Mouse (Mus musculus): Measurements from ENCODE around the gene Nrip3. TPM values are rescaled to one million over a fixed set of nuclear protein-coding genes. Genes with fewer than 3 reads are reported as not detected.

Nrip3 gene
- polyA plus RNA-seq, 1 experiment from 2014 or later: 12.8 TPM

- Histone ChIP-seq H3K27me3 (ENCODE audit: control insufficient read depth, insufficient read depth, low read depth, low read length) (no peaks in the 10 kb centered on the region), H3K4me2 (ENCODE audit: low read length) (no peak overlapping the region), H3K4me3 (ENCODE audit: low read depth, low read length) (no peak overlapping the region), H3K27ac (ENCODE audit: low read length) (no peak overlapping the region), H3K9me3 (replicated peaks; ENCODE audit: control insufficient read depth, low read length, poor library complexity, severe bottlenecking) (no peaks in the 10 kb centered on the region), H3K9ac (ENCODE audit: low read depth, low read length) (no peak overlapping the region), H3K36me3 (ENCODE audit: control insufficient read depth, insufficient read depth, low read length) (no peaks in the 10 kb centered on the region), H3K4me1 (ENCODE audit: control insufficient read depth, insufficient read depth, low read length) (no peaks in the 10 kb centered on the region)
- no peak for ATAC-seq
- WGBS: 70% methylated on average over 6 of the region's 6 CpGs
Measured at GRCm38 (mm10) chr7:109804843-109805242, 23.0 kb upstream of the Nrip3 start.

- H3K4me1 ChIP-seq (ENCODE audit: control insufficient read depth, insufficient read depth, low read length): no peaks in the 10 kb centered on the region
- no peak overlapping the region for H3K4me3 ChIP-seq (ENCODE audit: low read depth, low read length)
- H3K27ac ChIP-seq (ENCODE audit: low read length): no peak overlapping the region
- WGBS: 95% methylated on average over 6 of the region's 6 CpGs
- no peaks in the 10 kb centered on the region for H3K36me3 ChIP-seq (ENCODE audit: control insufficient read depth, insufficient read depth, low read length)
- H3K9me3 ChIP-seq (replicated peaks; ENCODE audit: control insufficient read depth, low read length, poor library complexity, severe bottlenecking): no peaks in the 10 kb centered on the region
- H3K9ac ChIP-seq (ENCODE audit: low read depth, low read length): no peak overlapping the region
- no peak for ATAC-seq
- no peak overlapping the region for H3K4me2 ChIP-seq (ENCODE audit: low read length)
- no peaks in the 10 kb centered on the region for H3K27me3 ChIP-seq (ENCODE audit: control insufficient read depth, insufficient read depth, low read depth, low read length)
Measured at GRCm38 (mm10) chr7:109804355-109804754, 22.5 kb upstream of the Nrip3 start.

DNA sequence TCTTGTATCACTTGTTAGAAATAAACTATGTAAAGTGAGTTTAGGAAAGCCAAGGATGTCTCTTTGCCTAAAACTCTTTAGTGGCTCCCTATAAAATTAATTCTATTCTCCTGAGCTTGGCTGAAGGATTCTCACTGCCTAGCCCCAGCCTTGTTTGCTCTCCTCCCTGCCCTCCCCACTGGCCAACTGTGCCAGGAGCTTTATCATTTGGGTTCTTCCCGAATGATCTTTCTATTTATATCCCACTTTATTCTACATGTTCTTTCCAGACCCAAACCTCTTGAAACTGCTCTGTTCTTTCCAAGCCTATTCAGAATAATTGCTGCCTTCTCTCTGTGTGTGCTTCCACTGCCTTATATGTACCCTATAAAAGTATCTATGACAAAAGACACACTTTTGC, 21.7 kb upstream of the Nrip3 start:
- no peak overlapping the region for H3K27ac ChIP-seq (ENCODE audit: low read length)
- H3K4me2 ChIP-seq (ENCODE audit: low read length): no peak overlapping the region
- ATAC-seq: no peak
- H3K4me3 ChIP-seq (ENCODE audit: low read depth, low read length): no peak overlapping the region
- H3K9me3 ChIP-seq (replicated peaks; ENCODE audit: control insufficient read depth, low read length, poor library complexity, severe bottlenecking): no peaks in the 10 kb centered on the region
- no peak overlapping the region for H3K9ac ChIP-seq (ENCODE audit: low read depth, low read length)
- H3K4me1 ChIP-seq (ENCODE audit: control insufficient read depth, insufficient read depth, low read length): no peaks in the 10 kb centered on the region
- 76% methylated on average over 1 of the region's 1 CpGs for WGBS
- H3K36me3 ChIP-seq (ENCODE audit: control insufficient read depth, insufficient read depth, low read length): no peaks in the 10 kb centered on the region
- H3K27me3 ChIP-seq (ENCODE audit: control insufficient read depth, insufficient read depth, low read depth, low read length): no peaks in the 10 kb centered on the region

DNA sequence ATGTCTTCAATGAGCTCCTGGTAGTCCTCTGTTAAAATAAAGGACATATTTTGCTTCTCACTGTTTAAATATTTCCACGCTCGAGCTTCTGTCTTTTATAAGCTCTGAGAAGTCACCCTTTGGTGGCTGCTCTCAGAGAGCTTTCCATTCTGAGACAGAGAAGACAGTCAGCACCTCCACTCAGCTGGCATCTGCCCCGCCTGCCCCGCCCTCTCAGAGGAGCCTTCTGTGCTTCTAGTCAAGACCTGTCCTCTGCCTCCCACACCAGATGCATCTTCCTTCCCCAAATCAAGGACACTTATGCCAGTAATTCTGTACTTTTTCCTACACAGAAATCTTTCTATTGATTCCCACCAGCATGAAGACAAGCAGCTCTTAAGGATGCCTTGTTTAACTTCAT, 18.8 kb upstream of the Nrip3 start:
- ATAC-seq: no peak
- Histone ChIP-seq H3K4me2 (ENCODE audit: low read length) (no peak overlapping the region), H3K9me3 (replicated peaks; ENCODE audit: control insufficient read depth, low read length, poor library complexity, severe bottlenecking) (no peaks in the 10 kb centered on the region), H3K4me3 (ENCODE audit: low read depth, low read length) (no peak overlapping the region), H3K27me3 (ENCODE audit: control insufficient read depth, insufficient read depth, low read depth, low read length) (no peaks in the 10 kb centered on the region), H3K36me3 (ENCODE audit: control insufficient read depth, insufficient read depth, low read length) (no peaks in the 10 kb centered on the region), H3K27ac (ENCODE audit: low read length) (no peak overlapping the region), H3K9ac (ENCODE audit: low read depth, low read length) (no peak overlapping the region), H3K4me1 (ENCODE audit: control insufficient read depth, insufficient read depth, low read length) (no peaks in the 10 kb centered on the region)
- 91% methylated on average over 4 of the region's 4 CpGs for whole genome bisulfite sequencing

GRCm38 (mm10) chr7:109799168-109799567, 17.3 kb upstream of the Nrip3 start:
- H3K9ac ChIP-seq (ENCODE audit: low read depth, low read length): no peak overlapping the region
- H3K4me1 ChIP-seq (ENCODE audit: control insufficient read depth, insufficient read depth, low read length): no peaks in the 10 kb centered on the region
- 72% methylated on average over 11 of the region's 11 CpGs for WGBS
- H3K9me3 ChIP-seq (replicated peaks; ENCODE audit: control insufficient read depth, low read length, poor library complexity, severe bottlenecking): no peaks in the 10 kb centered on the region
- H3K27me3 ChIP-seq (ENCODE audit: control insufficient read depth, insufficient read depth, low read depth, low read length): no peaks in the 10 kb centered on the region
- H3K36me3 ChIP-seq (ENCODE audit: control insufficient read depth, insufficient read depth, low read length): no peaks in the 10 kb centered on the region
- no peak overlapping the region for H3K4me2 ChIP-seq (ENCODE audit: low read length)
- H3K4me3 ChIP-seq (ENCODE audit: low read depth, low read length): no peak overlapping the region
- ATAC-seq: no peak
- no peak overlapping the region for H3K27ac ChIP-seq (ENCODE audit: low read length)

DNA sequence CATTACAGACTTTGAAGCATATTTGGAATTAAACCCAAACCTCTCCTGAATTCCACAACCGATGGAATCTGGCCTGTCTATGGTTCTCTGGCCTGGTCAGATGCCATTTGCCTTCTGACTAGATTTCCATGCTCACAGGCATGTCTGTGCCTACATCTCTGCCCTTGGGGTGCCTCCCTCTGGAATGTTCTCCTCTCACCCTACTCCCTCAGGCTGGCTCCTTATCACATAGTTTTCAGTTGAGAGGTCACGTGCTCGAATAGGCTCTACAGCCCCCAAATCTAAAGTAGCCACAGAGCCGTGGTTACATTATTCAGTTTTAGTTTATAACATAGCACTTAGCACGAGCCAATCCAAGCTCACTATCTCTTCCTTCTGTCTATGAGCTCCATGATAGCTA, 13.7 kb upstream of the Nrip3 start:
- no peaks in the 10 kb centered on the region for H3K36me3 ChIP-seq (ENCODE audit: control insufficient read depth, insufficient read depth, low read length)
- H3K4me1 ChIP-seq (ENCODE audit: control insufficient read depth, insufficient read depth, low read length): no peaks in the 10 kb centered on the region
- WGBS: 86% methylated on average over 5 of the region's 5 CpGs
- no peak for ATAC-seq
- H3K9ac ChIP-seq (ENCODE audit: low read depth, low read length): no peak overlapping the region
- H3K27me3 ChIP-seq (ENCODE audit: control insufficient read depth, insufficient read depth, low read depth, low read length): no peaks in the 10 kb centered on the region
- no peak overlapping the region for H3K4me2 ChIP-seq (ENCODE audit: low read length)
- H3K9me3 ChIP-seq (replicated peaks; ENCODE audit: control insufficient read depth, low read length, poor library complexity, severe bottlenecking): no peaks in the 10 kb centered on the region
- no peak overlapping the region for H3K4me3 ChIP-seq (ENCODE audit: low read depth, low read length)
- H3K27ac ChIP-seq (ENCODE audit: low read length): no peak overlapping the region

DNA sequence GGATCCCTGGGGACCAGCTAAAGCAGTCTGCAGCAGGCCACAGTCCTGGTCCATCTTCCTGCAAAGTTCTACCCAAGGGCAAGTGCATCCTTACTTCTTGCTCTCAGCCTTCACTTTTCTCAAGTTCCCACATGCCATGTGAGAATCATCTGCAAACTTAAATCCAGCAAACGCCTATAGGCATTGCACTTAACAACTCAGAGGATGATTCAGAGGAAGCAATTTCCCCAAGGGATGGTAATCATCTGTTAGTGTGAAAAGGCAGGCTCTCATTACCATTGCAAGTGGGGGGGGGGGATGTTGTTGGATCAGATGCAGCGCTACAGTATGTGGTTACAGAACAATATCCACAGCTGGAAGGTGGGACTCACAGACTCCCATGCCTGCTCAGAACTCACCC, 12.7 kb upstream of the Nrip3 start:
- Histone ChIP-seq H3K4me3 (ENCODE audit: low read depth, low read length) (no peak overlapping the region), H3K4me1 (ENCODE audit: control insufficient read depth, insufficient read depth, low read length) (no peaks in the 10 kb centered on the region), H3K4me2 (ENCODE audit: low read length) (no peak overlapping the region), H3K36me3 (ENCODE audit: control insufficient read depth, insufficient read depth, low read length) (no peaks in the 10 kb centered on the region), H3K9me3 (replicated peaks; ENCODE audit: control insufficient read depth, low read length, poor library complexity, severe bottlenecking) (no peaks in the 10 kb centered on the region), H3K27me3 (ENCODE audit: control insufficient read depth, insufficient read depth, low read depth, low read length) (no peaks in the 10 kb centered on the region), H3K27ac (ENCODE audit: low read length) (no peak overlapping the region), H3K9ac (ENCODE audit: low read depth, low read length) (no peak overlapping the region)
- WGBS: 88% methylated on average over 2 of the region's 2 CpGs
- ATAC-seq: no peak

GRCm38 (mm10) chr7:109792759-109793158, 10.9 kb upstream of the Nrip3 start:
- Histone ChIP-seq H3K9ac (ENCODE audit: low read depth, low read length) (no peak overlapping the region), H3K4me3 (ENCODE audit: low read depth, low read length) (no peak overlapping the region), H3K9me3 (replicated peaks; ENCODE audit: control insufficient read depth, low read length, poor library complexity, severe bottlenecking) (no peaks in the 10 kb centered on the region), H3K4me2 (ENCODE audit: low read length) (no peak overlapping the region), H3K4me1 (ENCODE audit: control insufficient read depth, insufficient read depth, low read length) (no peaks in the 10 kb centered on the region), H3K36me3 (ENCODE audit: control insufficient read depth, insufficient read depth, low read length) (no peaks in the 10 kb centered on the region), H3K27ac (ENCODE audit: low read length) (no peak overlapping the region), H3K27me3 (ENCODE audit: control insufficient read depth, insufficient read depth, low read depth, low read length) (no peaks in the 10 kb centered on the region)
- ATAC-seq: no peak
- 78% methylated on average over 2 of the region's 2 CpGs for WGBS

- H3K9ac ChIP-seq (ENCODE audit: low read depth, low read length): no peak overlapping the region
- no peaks in the 10 kb centered on the region for H3K4me1 ChIP-seq (ENCODE audit: control insufficient read depth, insufficient read depth, low read length)
- no peaks in the 10 kb centered on the region for H3K9me3 ChIP-seq (replicated peaks; ENCODE audit: control insufficient read depth, low read length, poor library complexity, severe bottlenecking)
- no peak for ATAC-seq
- no peaks in the 10 kb centered on the region for H3K27me3 ChIP-seq (ENCODE audit: control insufficient read depth, insufficient read depth, low read depth, low read length)
- no peak overlapping the region for H3K27ac ChIP-seq (ENCODE audit: low read length)
- no peak overlapping the region for H3K4me2 ChIP-seq (ENCODE audit: low read length)
- H3K36me3 ChIP-seq (ENCODE audit: control insufficient read depth, insufficient read depth, low read length): no peaks in the 10 kb centered on the region
- H3K4me3 ChIP-seq (ENCODE audit: low read depth, low read length): no peak overlapping the region
- WGBS: 76% methylated on average over 3 of the region's 3 CpGs
Measured at GRCm38 (mm10) chr7:109790818-109791217, 9.0 kb upstream of the Nrip3 start.

GRCm38 (mm10) chr7:109787860-109788259, 6.0 kb upstream of the Nrip3 start:
- H3K9me3 ChIP-seq (replicated peaks; ENCODE audit: control insufficient read depth, low read length, poor library complexity, severe bottlenecking): no peaks in the 10 kb centered on the region
- H3K27ac ChIP-seq (ENCODE audit: low read length): no peak overlapping the region
- 82% methylated on average over 2 of the region's 2 CpGs for WGBS
- no peak overlapping the region for H3K4me3 ChIP-seq (ENCODE audit: low read depth, low read length)
- no peak overlapping the region for H3K4me2 ChIP-seq (ENCODE audit: low read length)
- no peaks in the 10 kb centered on the region for H3K36me3 ChIP-seq (ENCODE audit: control insufficient read depth, insufficient read depth, low read length)
- peaks cover 5% of the 10 kb centered on the region for H3K27me3 ChIP-seq (ENCODE audit: control insufficient read depth, insufficient read depth, low read depth, low read length)
- H3K4me1 ChIP-seq (ENCODE audit: control insufficient read depth, insufficient read depth, low read length): no peaks in the 10 kb centered on the region
- no peak for ATAC-seq
- H3K9ac ChIP-seq (ENCODE audit: low read depth, low read length): no peak overlapping the region

Measured in midbrain, embryonic 16.5 days (tissue).